Mouse (Mus musculus) stomach, postnatal 0 days (tissue): ENCODE data around the gene Tspan8.

ENCODE experiments used
- CTCF ChIP-seq: IDR thresholded peaks from 2 replicates; pipeline ENCODE4 v1.5.1; 2016; ENCODE audit warnings: antibody characterized with exemption, low read depth, mild to moderate bottlenecking, moderate library complexity
- EP300 ChIP-seq: optimal IDR thresholded peaks from 2 replicates; pipeline ENCODE3; 2016; ENCODE audit warnings: antibody characterized with exemption

DNA sequence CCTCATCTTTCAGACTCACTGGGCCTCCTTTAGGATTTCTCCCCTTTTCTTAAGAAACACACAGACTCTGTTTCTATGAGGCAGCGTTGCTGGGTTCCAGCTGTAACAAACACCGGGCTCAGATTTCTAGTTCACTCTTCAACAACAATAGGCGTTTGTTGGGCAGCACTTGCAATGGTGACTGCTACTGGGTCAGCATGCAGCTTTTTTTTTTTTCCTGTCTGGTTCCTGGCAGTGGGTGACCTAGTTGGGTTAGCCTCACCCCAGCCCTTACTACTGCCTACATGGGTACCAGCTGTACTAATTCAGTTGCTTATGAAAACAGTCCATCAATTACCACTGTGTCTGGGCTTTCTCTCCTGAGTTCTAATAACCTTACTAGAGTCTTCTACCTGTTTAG lies 14.1 kb downstream of the Tspan8 start:
- TF ChIP-seq EP300 = no peak
- no peak for TF ChIP-seq CTCF
